Mouse (Mus musculus): Measurements from ENCODE around the gene Dusp15.
A peak's percentile ranks its signal among the peaks of the same experiment; 100 is the strongest.

Gene Dusp15

GRCm38 (mm10) chr2:152951065-152951849 is at the start of gene Dusp15:
TSS of gene Dusp15 (minus strand) at chr2:152951698.
- DNase-seq (ENCODE audit: low read depth, low spot score) = no peak

GRCm38 (mm10) chr2:152997046-152997445 is 45.5 kb upstream of the Dusp15 start:
- no peak for DNase-seq (ENCODE audit: low read depth, low spot score)

GRCm38 (mm10) chr2:152991529-152991928 is 40.0 kb upstream of the Dusp15 start:
- DNase-seq (ENCODE audit: low read depth, low spot score) = no peak

- no peak for DNase-seq (ENCODE audit: low read depth, low spot score)
Observed at GRCm38 (mm10) chr2:152985582-152985981, 34.1 kb upstream of the Dusp15 start.

- no peak for DNase-seq (ENCODE audit: low read depth, low spot score)
Observed at GRCm38 (mm10) chr2:152976991-152977390, 25.5 kb upstream of the Dusp15 start.

- no peak for DNase-seq (ENCODE audit: low read depth, low spot score)
Observed at GRCm38 (mm10) chr2:152965555-152965954, 14.1 kb upstream of the Dusp15 start.

GRCm38 (mm10) chr2:152962091-152962793 is 10.7 kb upstream of the Dusp15 start, which contains the start of gene Ttll9:
TSS of gene Ttll9 (plus strand) at chr2:152962485.
- DNase-seq (ENCODE audit: low read depth, low spot score) = peak; percentile 81

- DNase-seq (ENCODE audit: low read depth, low spot score) = no peak
Observed at GRCm38 (mm10) chr2:152958116-152958515, 6.6 kb upstream of the Dusp15 start.

GRCm38 (mm10) chr2:152951850-152952720 is 587 bp upstream of the Dusp15 start:
- no peak for DNase-seq (ENCODE audit: low read depth, low spot score)

- DNase-seq (ENCODE audit: low read depth, low spot score) = no peak
Observed at GRCm38 (mm10) chr2:152950358-152951064, 987 bp downstream of the Dusp15 start.

GRCm38 (mm10) chr2:152948438-152949020 is 3.0 kb downstream of the Dusp15 start:
- no peak for DNase-seq (ENCODE audit: low read depth, low spot score)

GRCm38 (mm10) chr2:152947098-152947497 is 4.4 kb downstream of the Dusp15 start:
- DNase-seq (ENCODE audit: low read depth, low spot score) = no peak

- DNase-seq (ENCODE audit: low read depth, low spot score) = no peak
Observed at GRCm38 (mm10) chr2:152944013-152944412, 7.5 kb downstream of the Dusp15 start.

GRCm38 (mm10) chr2:152943568-152943967 is 7.9 kb downstream of the Dusp15 start:
- no peak for DNase-seq (ENCODE audit: low read depth, low spot score)

GRCm38 (mm10) chr2:152942898-152943515 is 8.5 kb downstream of the Dusp15 start:
- DNase-seq (ENCODE audit: low read depth, low spot score) = no peak

GRCm38 (mm10) chr2:152941776-152942175 is 9.7 kb downstream of the Dusp15 start:
- DNase-seq (ENCODE audit: low read depth, low spot score) = no peak

- no peak for DNase-seq (ENCODE audit: low read depth, low spot score)
Observed at GRCm38 (mm10) chr2:152941106-152941505, 10.4 kb downstream of the Dusp15 start.

- DNase-seq (ENCODE audit: low read depth, low spot score) = no peak
Observed at GRCm38 (mm10) chr2:152939846-152940245, 11.7 kb downstream of the Dusp15 start.

GRCm38 (mm10) chr2:152933614-152934013 is 17.9 kb downstream of the Dusp15 start:
- DNase-seq (ENCODE audit: low read depth, low spot score) = peak; percentile 62

- no peak for DNase-seq (ENCODE audit: low read depth, low spot score)
Observed at GRCm38 (mm10) chr2:152933048-152933447, 18.4 kb downstream of the Dusp15 start, which contains the start of gene Foxs1. TSS of gene Foxs1 (minus strand) at chr2:152933208.

Data from forelimb bud, embryonic 11.5 days (tissue).